Mouse (Mus musculus): ENCODE results near the gene R3hdm2.

Gene R3hdm2

GRCm38 (mm10) chr10:127516576-127517260 is 136.6 kb downstream of the R3hdm2 start:
- no peak for DNase-seq (ENCODE audit: low read depth, low spot score)

DNA sequence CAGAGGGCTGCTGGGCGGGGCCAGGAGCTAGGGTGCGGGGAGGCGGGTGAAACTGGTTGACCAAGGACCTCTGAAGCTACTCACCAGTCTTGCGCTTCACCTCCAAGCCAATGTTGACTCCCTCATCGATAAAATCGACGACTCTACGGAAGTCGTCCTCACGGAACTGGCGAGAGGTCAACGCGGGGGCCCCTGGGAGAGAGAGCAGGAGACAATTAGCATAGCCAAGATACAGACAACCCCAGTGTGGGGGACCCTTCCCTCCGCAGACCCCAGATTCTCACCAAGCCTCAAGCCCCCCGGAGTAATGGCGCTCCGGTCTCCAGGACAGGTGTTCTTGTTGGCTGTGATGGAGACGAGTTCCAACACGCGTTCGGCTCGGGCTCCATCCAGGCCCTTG is 137.8 kb downstream of the R3hdm2 start:
- DNase-seq (ENCODE audit: low read depth, low spot score) = no peak

GRCm38 (mm10) chr10:127519041-127519701 is 139.0 kb downstream of the R3hdm2 start:
- DNase-seq (ENCODE audit: low read depth, low spot score) = no peak

GRCm38 (mm10) chr10:127519903-127520713 is 140.0 kb downstream of the R3hdm2 start:
- DNase-seq (ENCODE audit: low read depth, low spot score) = no peak

DNA sequence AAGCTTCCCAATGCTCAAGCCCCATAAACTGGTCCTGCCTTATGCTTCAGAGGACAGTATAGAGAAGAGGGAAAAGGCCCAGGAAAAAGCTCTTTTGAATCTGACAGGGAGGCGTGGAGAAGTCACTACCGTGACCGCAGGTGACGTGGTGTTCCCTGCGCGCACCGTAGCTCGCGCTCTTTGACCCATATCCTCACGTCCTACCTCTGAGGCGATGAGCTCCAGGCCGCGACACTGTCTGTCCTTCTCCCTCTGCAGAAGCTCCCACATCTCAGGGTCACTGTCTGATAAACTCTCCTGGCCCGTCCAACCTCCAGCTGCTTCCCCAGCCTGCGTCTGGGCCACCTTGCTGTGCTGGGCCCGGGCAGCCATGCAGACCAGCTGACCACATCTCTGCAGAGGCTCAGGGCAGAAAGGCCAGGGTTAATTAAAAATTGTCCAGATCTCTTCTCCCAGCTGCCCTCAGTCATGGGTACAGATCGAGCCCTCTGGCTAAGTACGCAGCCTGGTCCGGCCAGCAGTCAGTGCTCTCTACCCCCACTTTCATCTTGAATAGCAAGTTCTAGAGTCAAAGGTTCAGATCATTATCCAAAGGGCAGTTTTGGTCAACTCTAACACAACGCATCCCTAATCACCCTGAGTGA is 140.7 kb downstream of the R3hdm2 start:
- no peak for DNase-seq (ENCODE audit: low read depth, low spot score)

- DNase-seq (ENCODE audit: low read depth, low spot score) = no peak
These were observed 141.5 kb downstream of the R3hdm2 start for GRCm38 (mm10) chr10:127521611-127522080.

DNA sequence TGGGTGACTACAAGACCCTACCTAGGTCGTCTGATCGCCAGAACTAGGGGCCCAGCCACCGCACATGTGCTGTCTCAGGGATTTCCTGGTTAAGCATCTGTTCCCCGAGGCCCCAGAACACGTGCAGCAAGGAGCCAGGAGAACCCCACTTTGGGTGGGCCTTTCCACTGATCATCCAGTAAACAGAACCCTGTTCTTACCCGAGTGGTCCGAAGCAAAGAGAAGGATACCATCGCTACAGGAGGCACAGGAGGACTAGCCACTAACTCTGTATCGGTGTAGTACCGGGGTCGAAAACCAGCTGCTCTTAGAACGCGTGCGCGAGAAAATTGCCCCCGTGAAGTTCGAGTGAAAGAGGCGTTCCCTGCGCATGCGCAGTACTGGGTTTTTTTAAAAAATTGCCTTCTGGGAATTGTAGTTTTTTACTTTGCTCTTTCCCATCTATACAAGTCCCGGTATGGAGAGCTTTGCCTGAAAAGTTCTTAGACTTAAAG is 142.0 kb downstream of the R3hdm2 start, which contains the start of gene Shmt2:
Shmt2 (minus strand) TSS at position 357 of the 494 bp plus-strand sequence.
- peak; percentile 93 for DNase-seq (ENCODE audit: low read depth, low spot score)

GRCm38 (mm10) chr10:127524646-127525255 is 144.6 kb downstream of the R3hdm2 start:
- no peak for DNase-seq (ENCODE audit: low read depth, low spot score)

DNA sequence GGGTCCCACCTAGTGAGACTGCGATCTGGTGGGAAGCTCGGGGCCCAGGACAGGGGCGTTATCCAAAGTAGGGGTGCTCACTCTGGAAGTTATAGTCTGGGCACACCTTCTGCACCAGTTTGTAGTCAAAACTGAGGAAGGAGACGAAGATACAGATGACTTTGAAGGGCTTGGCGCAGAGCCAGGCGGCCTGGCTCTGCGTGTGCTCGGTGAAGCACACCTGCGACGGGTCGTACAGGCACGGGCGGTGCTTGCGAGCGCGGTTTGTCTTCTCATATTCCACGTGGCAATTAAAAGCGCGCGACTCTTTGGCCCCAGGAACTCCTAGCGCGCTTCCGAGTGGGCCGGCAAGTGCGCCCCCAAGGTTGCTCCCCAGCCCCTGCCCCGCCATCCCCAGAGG is 145.9 kb downstream of the R3hdm2 start:
- DNase-seq (ENCODE audit: low read depth, low spot score) = no peak

DNA sequence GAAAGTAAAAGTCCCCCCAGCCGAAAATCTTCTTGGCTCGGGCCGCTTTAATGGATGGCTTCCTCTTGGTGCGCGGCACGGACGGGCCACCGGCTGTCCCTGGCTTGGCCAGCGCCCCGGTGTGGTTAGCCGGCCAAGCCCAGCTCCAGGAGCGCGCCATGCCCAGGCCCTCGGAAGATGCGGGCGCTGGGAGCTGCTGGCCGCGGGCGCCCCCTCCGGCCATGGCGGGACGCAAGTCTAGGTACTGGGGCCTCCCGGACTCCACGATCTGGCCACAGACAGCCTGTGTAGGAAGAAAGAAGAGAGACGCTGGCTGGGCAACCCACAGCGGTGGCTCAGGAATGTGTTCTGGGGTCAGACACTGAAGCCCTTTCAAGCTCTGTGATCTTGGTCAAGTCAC is 146.6 kb downstream of the R3hdm2 start:
- no peak for DNase-seq (ENCODE audit: low read depth, low spot score)

DNA sequence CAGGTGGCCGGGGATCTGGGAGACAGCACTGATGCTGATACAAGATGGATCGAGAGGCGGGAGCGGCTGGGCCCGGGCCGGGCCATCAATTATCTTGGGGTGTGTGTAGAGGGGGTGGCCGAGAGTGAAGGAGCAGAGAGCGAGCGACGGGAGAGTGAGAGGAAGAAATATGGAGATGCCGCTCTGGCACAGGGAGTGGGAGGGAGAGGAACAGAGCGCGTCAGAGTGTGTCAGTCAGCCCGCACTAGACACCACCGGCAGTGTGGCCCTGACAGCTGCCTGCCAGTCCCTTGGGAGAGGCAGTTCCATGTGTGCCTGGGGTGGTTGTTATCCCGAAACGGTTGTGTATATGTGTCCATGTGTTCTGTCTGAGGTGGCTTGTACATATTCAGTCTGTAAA is 147.4 kb downstream of the R3hdm2 start:
- DNase-seq (ENCODE audit: low read depth, low spot score) = no peak

- no peak for DNase-seq (ENCODE audit: low read depth, low spot score)
These were observed 150.8 kb downstream of the R3hdm2 start for GRCm38 (mm10) chr10:127530945-127531344.

DNA sequence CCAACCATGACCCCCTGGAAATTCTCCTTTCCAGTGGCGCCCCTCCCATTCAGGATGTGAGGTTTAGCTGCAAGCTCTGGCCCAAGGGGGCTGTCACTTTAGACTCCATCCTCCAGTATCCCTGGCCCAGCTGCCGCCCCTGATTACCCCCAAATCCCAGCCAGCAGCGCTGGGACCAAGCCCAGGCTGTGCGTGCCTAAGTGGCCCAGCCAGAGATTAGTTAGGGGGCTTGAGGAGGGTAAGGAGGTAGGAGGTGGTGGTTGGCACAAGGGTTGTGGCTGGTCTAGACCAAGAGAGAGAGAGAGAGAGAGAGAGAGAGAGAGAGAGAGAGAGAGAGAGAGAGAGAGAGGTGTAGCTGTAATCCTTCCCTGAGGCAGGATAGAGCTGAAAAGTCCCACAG is 151.4 kb downstream of the R3hdm2 start:
- DNase-seq (ENCODE audit: low read depth, low spot score) = no peak

GRCm38 (mm10) chr10:127534036-127534928 is 154.2 kb downstream of the R3hdm2 start, which contains the start of gene Nxph4:
Gene Nxph4 (minus strand): TSS chr10:127534559.
- DNase-seq (ENCODE audit: low read depth, low spot score) = no peak

DNA sequence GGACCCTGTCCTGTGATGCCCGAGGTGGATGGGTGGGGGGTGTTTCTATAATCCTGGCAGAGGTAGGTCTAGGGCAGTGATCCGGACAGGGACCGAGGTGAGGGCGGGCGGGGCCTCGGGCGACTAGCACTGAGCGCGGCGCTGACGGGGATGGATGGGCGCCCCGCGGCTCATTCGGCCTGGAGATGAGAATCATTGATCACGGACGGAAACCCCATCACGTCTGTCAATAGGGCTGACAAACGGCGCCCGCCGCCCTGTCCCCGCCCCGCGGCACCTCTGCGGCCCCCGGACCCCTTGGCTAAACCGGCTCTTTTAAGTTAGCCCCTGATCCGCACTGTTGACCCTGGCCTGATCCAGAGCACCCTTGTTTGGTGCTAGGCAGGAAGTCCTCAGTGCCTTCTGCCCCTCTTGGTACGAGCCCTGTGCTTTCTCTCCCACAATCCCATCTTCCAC is 154.8 kb downstream of the R3hdm2 start:
- no peak for DNase-seq (ENCODE audit: low read depth, low spot score)

DNA sequence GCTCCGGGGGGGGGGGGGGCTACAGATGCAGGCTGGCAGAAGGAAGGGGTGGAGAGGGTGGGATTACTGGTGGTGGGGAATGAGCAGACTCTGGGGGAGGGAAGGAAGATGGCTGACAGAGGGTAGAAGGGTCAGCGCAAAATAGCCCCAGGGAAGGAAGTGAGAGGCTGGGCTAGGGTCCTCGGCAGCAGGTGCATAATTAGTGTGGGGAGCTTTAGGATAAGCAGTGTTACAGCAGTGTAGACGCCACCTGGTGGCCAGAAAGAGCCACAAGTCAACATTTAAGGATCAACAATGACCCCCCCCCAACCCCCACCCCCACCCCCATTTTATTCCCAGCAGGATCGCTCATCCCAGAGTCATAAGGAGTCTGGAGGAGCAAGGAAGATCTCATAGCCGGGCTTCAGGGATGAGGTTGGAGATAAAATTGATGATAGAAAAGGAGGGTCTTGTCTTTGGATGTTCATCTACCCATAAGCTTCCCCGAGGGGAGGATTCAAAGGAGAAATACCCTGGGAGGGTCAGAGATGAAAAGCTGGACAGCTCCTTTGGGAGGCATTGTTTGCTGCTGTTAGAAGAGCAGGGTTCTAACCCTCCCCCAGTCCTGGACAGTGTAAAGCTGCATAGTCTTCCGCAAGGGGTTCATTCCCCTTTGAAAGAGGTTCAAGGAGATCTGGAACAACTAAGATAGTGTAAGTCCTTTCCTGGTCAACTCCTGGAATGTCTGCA is 156.6 kb downstream of the R3hdm2 start:
- no peak for DNase-seq (ENCODE audit: low read depth, low spot score)

DNA sequence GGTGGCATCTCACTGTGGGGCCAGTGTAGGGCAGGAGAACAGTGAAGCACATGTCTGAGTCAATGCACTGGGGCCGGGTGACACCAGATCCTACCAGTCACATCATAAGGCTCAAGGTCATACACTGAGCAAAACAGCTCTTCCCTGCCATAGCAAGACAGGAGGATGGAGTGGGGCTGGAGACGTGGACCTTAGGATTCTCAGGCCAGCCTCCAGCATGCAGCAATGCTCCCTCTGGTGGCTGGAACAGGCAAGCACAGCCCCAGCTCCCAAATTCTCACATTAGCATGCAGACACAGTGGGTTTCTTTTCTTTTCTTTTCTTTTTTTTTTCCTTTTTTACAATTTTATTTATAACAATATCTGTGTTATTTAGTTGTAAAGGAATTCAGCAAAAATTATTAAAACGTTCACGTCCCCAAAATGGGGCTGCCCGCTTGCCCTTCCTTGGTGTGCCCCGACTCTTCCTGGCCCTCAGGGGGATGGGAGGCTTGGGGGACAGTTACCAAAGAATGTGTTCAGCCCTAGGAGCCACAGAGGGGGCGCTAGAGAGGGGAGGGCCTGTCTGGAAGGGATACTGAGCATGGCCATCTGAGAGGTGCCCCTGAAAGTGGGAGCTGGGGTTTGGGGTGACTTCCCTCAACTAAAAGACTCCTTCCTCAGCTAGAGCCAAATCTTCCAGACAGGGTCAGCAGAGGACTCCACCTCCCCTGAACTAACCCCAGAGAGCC is 157.9 kb downstream of the R3hdm2 start:
- peak; percentile 66 for DNase-seq (ENCODE audit: low read depth, low spot score)

- DNase-seq (ENCODE audit: low read depth, low spot score) = no peak
These were observed 161.4 kb downstream of the R3hdm2 start for GRCm38 (mm10) chr10:127541510-127541909.

GRCm38 (mm10) chr10:127542084-127542483 is 162.0 kb downstream of the R3hdm2 start:
- no peak for DNase-seq (ENCODE audit: low read depth, low spot score)
